Mouse (Mus musculus) neural tube, embryonic 12.5 days (tissue): ENCODE results near the gene Zcchc2. TPM values are rescaled to one million over a fixed set of nuclear protein-coding genes. Genes with fewer than 3 reads are reported as not detected.

Source experiments
- ATAC-seq: fragments of 200-750 bp; cut with Nextera tagmentation; 2 replicates; pipeline ENCODE4 v1.8.0; 2017; ENCODE audit warnings: low read depth, mild to moderate bottlenecking, moderate TSS enrichment, moderate library complexity; ENCODE audit not compliant: low FRiP score
- H3K27ac ChIP-seq: fragments of 300-500 bp; sonication (generic); 2 replicates; pipeline ENCODE4 v1.5.1; 2016
- H3K27me3 ChIP-seq: fragments of 300-500 bp; sonication (generic); replicated peaks from 2 replicates; pipeline ENCODE4 v1.6.1; 2016; ENCODE audit warnings: mild to moderate bottlenecking
- H3K36me3 ChIP-seq: fragments of 300-500 bp; sonication (generic); 2 replicates; pipeline ENCODE4 v1.6.1; 2016; ENCODE audit warnings: mild to moderate bottlenecking
- H3K4me1 ChIP-seq: fragments of 300-500 bp; sonication (generic); 2 replicates; pipeline ENCODE4 v1.6.1; 2016
- H3K4me2 ChIP-seq: fragments of 300-500 bp; sonication (generic); replicated peaks from 2 replicates; pipeline ENCODE4 v1.6.1; 2016; ENCODE audit warnings: mild to moderate bottlenecking
- H3K4me3 ChIP-seq: fragments of 300-500 bp; sonication (generic); 2 replicates; pipeline ENCODE4 v1.5.1; 2016
- H3K9ac ChIP-seq: fragments of 300-500 bp; sonication (generic); 2 replicates; pipeline ENCODE4 v1.6.1; 2016; ENCODE audit warnings: mild to moderate bottlenecking
- H3K9me3 ChIP-seq: fragments of 300-500 bp; sonication (generic); 2 replicates; pipeline ENCODE4 v1.6.1; 2016; ENCODE audit warnings: mild to moderate bottlenecking
- WGBS: fragments of 180-500 bp; shearing (Covaris S2); methylation state at CpG from one replicate; pipeline ENCODE4 v1.1.7; 2016; 5-methylcytosine and 5-hydroxymethylcytosine counted together
- polyA plus RNA-seq: library from polyadenylated mRNA; unstranded; fragments of >200 nt; fragmentation: Nextera tagmentation; extraction: Ambion mirVana; gene quantifications from 2 replicates; pipeline ENCODE4 v1.2.1, GENCODE M21; 2016

Gene Zcchc2
- polyA plus RNA-seq, 1 experiment from 2014 or later, result 1.9 TPM

- Histone ChIP-seq H3K9me3 (no peaks in the 10 kb centered on the region), H3K4me1 (peaks cover 8% of the 10 kb centered on the region), H3K27me3 (no peaks in the 10 kb centered on the region), H3K9ac (no peak overlapping the region), H3K4me3 (no peak overlapping the region), H3K4me2 (peak overlapping the region; percentile 51), H3K27ac (no peak overlapping the region), H3K36me3 (no peaks in the 10 kb centered on the region)
- peak; percentile 84 for ATAC-seq
- WGBS, result 12% methylated on average over 9 of the region's 9 CpGs
Observed at GRCm38 (mm10) chr1:106071237-106072070, 81.2 kb downstream of the Zcchc2 start.

GRCm38 (mm10) chr1:106072071-106072440 lies 81.8 kb downstream of the Zcchc2 start:
- Histone ChIP-seq H3K4me3 (no peak overlapping the region), H3K27me3 (no peaks in the 10 kb centered on the region), H3K4me2 (peak overlapping the region; percentile 51), H3K4me1 (peaks cover 8% of the 10 kb centered on the region), H3K27ac (no peak overlapping the region), H3K9ac (no peak overlapping the region), H3K36me3 (no peaks in the 10 kb centered on the region), H3K9me3 (no peaks in the 10 kb centered on the region)
- peak; percentile 84 for ATAC-seq
- 1% methylated on average over 10 of the region's 10 CpGs for WGBS

DNA sequence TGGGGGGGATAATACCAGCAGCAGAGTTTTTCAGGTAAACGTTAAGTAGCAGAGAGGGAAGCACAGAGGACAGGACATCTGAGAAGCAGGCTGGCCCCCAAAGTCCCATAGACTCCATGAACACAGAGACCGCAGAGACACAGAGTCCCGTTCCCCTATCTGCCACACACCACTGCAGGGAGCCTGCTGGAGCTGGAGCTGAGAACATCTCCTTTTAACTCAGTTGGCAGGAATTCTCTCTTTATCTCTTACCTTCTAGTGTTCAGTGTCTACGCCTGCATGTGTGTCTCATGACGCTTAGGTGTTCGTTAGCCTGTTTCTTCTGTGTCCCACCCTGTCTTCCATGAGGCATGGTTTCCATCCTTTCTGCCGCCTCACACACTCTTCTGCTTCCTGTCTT lies 83.0 kb downstream of the Zcchc2 start:
- Histone ChIP-seq H3K36me3 (no peaks in the 10 kb centered on the region), H3K27ac (no peak overlapping the region), H3K9ac (no peak overlapping the region), H3K4me3 (no peak overlapping the region), H3K9me3 (no peaks in the 10 kb centered on the region), H3K27me3 (no peaks in the 10 kb centered on the region), H3K4me2 (no peak overlapping the region), H3K4me1 (peaks cover 8% of the 10 kb centered on the region)
- ATAC-seq, result no peak
- 89% methylated on average over 7 of the region's 7 CpGs for WGBS

- no peak overlapping the region for H3K4me2 ChIP-seq
- 87% methylated on average over 7 of the region's 7 CpGs for WGBS
- peaks cover 8% of the 10 kb centered on the region for H3K4me1 ChIP-seq
- H3K27ac ChIP-seq, result no peak overlapping the region
- no peak for ATAC-seq
- H3K4me3 ChIP-seq, result no peak overlapping the region
- H3K27me3 ChIP-seq, result no peaks in the 10 kb centered on the region
- no peaks in the 10 kb centered on the region for H3K36me3 ChIP-seq
- H3K9ac ChIP-seq, result no peak overlapping the region
- H3K9me3 ChIP-seq, result no peaks in the 10 kb centered on the region
Observed at GRCm38 (mm10) chr1:106074141-106074540, 83.9 kb downstream of the Zcchc2 start.

DNA sequence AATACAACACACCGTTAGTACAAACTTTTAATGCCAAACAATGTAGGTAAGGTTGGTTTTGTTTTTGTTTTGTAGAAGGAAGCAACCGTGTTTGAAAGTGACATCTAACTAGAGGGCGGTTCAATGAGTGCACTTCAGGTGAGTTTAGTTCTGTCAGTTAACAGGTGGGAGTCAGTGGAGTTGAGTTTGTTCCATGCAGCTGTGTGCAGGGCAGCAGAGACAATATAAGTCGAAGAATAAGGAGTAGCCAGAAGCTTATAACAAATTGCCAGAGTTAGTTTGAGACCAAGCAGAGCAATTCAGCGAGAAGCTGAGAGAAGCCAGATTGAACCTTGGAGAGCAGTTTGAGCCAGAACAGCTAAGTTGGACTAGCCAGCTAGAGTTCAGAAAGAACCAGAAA lies 84.5 kb downstream of the Zcchc2 start:
- Histone ChIP-seq H3K9ac (no peak overlapping the region), H3K4me1 (peaks cover 8% of the 10 kb centered on the region), H3K27me3 (no peaks in the 10 kb centered on the region), H3K9me3 (no peaks in the 10 kb centered on the region), H3K36me3 (no peaks in the 10 kb centered on the region), H3K4me3 (no peak overlapping the region), H3K27ac (no peak overlapping the region), H3K4me2 (no peak overlapping the region)
- ATAC-seq, result no peak
- 91% methylated on average over 5 of the region's 5 CpGs for WGBS

GRCm38 (mm10) chr1:106076641-106077040 lies 86.4 kb downstream of the Zcchc2 start:
- Histone ChIP-seq H3K27ac (no peak overlapping the region), H3K27me3 (no peaks in the 10 kb centered on the region), H3K4me3 (no peak overlapping the region), H3K9me3 (no peaks in the 10 kb centered on the region), H3K9ac (no peak overlapping the region), H3K36me3 (no peaks in the 10 kb centered on the region), H3K4me2 (no peak overlapping the region), H3K4me1 (peaks cover 6% of the 10 kb centered on the region)
- ATAC-seq, result no peak
- 85% methylated on average over 3 of the region's 3 CpGs for WGBS

GRCm38 (mm10) chr1:106077166-106077565 lies 87.0 kb downstream of the Zcchc2 start:
- no peaks in the 10 kb centered on the region for H3K27me3 ChIP-seq
- whole genome bisulfite sequencing, result 88% methylated on average over 3 of the region's 3 CpGs
- no peak overlapping the region for H3K4me2 ChIP-seq
- no peak overlapping the region for H3K4me3 ChIP-seq
- no peak overlapping the region for H3K9ac ChIP-seq
- ATAC-seq, result no peak
- H3K4me1 ChIP-seq, result peaks cover under 1% of the 10 kb centered on the region; the same call in 1 of the 2 replicates
- no peaks in the 10 kb centered on the region for H3K9me3 ChIP-seq
- H3K27ac ChIP-seq, result no peak overlapping the region
- H3K36me3 ChIP-seq, result no peaks in the 10 kb centered on the region

Other genes starting within 250 kb of the Zcchc2 start
- gene Tnfrsf11a, start 209.7 kb upstream of the Zcchc2 start, polyA plus RNA-seq, result 0.36 and 0.65 TPM in 2 replicates
- 8.8 TPM in 2 replicates for gene Phlpp1, start 181.3 kb downstream of the Zcchc2 start, polyA plus RNA-seq